Mouse (Mus musculus) myocyte (in vitro differentiated cells): ENCODE data around the gene Necab3. TPM values are rescaled to one million over a fixed set of nuclear protein-coding genes. Genes with fewer than 3 reads are reported as not detected.

ENCODE experiments used
- H3K27me3 ChIP-seq: one replicate; pipeline ENCODE4 v1.6.1; 2011; ENCODE audit not compliant: control insufficient read depth, insufficient read depth, insufficient read length
- H3K36me3 ChIP-seq: one replicate; pipeline ENCODE4 v1.6.1; 2011; ENCODE audit not compliant: control insufficient read depth, insufficient read depth
- H3K4me2 ChIP-seq: one replicate; pipeline ENCODE4 v1.6.1; 2011; ENCODE audit warnings: low read depth, control low read depth
- H3K4me3 ChIP-seq: one replicate; pipeline ENCODE4 v1.5.1; 2011; ENCODE audit warnings: mild to moderate bottlenecking, control low read depth, moderate library complexity
- H3K79me2 ChIP-seq: one replicate; pipeline ENCODE4 v1.6.1; 2011; ENCODE audit not compliant: control insufficient read depth, insufficient read depth
- H3ac ChIP-seq: one replicate; pipeline ENCODE4 v1.6.1; 2011; ENCODE audit not compliant: control insufficient read depth, insufficient read length
- CEBPB ChIP-seq: IDR thresholded peaks from 2 replicates; pipeline ENCODE4 v1.6.1; 2011; ENCODE audit warnings: mild to moderate bottlenecking, moderate library complexity; ENCODE audit not compliant: poor library complexity, insufficient read depth, severe bottlenecking
- E2F4 ChIP-seq: IDR thresholded peaks from one replicate; pipeline ENCODE4 v1.6.1; 2011; ENCODE audit warnings: mild to moderate bottlenecking, control low read depth, moderate library complexity; ENCODE audit not compliant: insufficient read depth
- MAX ChIP-seq: IDR thresholded peaks from one replicate; pipeline ENCODE4 v1.6.1; 2011; ENCODE audit warnings: low read depth, mild to moderate bottlenecking, control low read depth
- MYOD1 ChIP-seq, 3 experiments: IDR thresholded peaks; one replicate each; pipeline ENCODE4 v1.6.1; 2011; ENCODE audit warnings: control low read depth in 2 of 3, low read depth in 2 of 3, mild to moderate bottlenecking in 2 of 3, moderate library complexity in 1 of 3; ENCODE audit not compliant: insufficient read length in 2 of 3, control insufficient read depth in 1 of 3
- MYOG ChIP-seq, 3 experiments: IDR thresholded peaks; one replicate each; pipeline ENCODE4 v1.6.1; 2011; ENCODE audit warnings: control low read depth in 2 of 3, low read depth in 2 of 3, mild to moderate bottlenecking in 2 of 3; ENCODE audit not compliant: insufficient read length in 2 of 3, control insufficient read depth in 1 of 3, insufficient read depth in 1 of 3
- POLR2A ChIP-seq: IDR thresholded peaks from one replicate; pipeline ENCODE4 v1.6.1; 2011; ENCODE audit warnings: low read depth, mild to moderate bottlenecking, control low read depth, moderate library complexity; ENCODE audit not compliant: insufficient read length
- POLR2AphosphoS2 ChIP-seq: IDR thresholded peaks from one replicate; pipeline ENCODE4 v1.6.1; 2011; ENCODE audit warnings: low read depth, control low read depth; ENCODE audit not compliant: insufficient read length
- REST ChIP-seq: IDR thresholded peaks from one replicate; pipeline ENCODE4 v1.6.1; 2011; ENCODE audit warnings: mild to moderate bottlenecking, control low read depth, moderate library complexity; ENCODE audit not compliant: insufficient read depth, insufficient read length
- SRF ChIP-seq: IDR thresholded peaks from one replicate; pipeline ENCODE4 v1.6.1; 2011; ENCODE audit warnings: low read depth; ENCODE audit not compliant: control insufficient read depth, insufficient read length
- TCF12 ChIP-seq: IDR thresholded peaks from one replicate; pipeline ENCODE4 v1.6.1; 2011; ENCODE audit warnings: mild to moderate bottlenecking, control low read depth; ENCODE audit not compliant: poor library complexity, insufficient read depth, severe bottlenecking
- TCF3 ChIP-seq: IDR thresholded peaks from one replicate; pipeline ENCODE4 v1.6.1; 2011; ENCODE audit warnings: low read depth, control low read depth; ENCODE audit not compliant: insufficient read length
- USF1 ChIP-seq: IDR thresholded peaks from one replicate; pipeline ENCODE4 v1.6.1; 2011; ENCODE audit warnings: low read depth, mild to moderate bottlenecking, control low read depth, moderate library complexity
- polyA plus RNA-seq: library from polyadenylated mRNA; unstranded; fragments of >200 nt; fragmentation: generic; extraction: Trizol; gene quantifications from one replicate; pipeline ENCODE4 v1.2.1, GENCODE M21; 2012; ENCODE audit warnings: missing spikeins

Necab3 gene
- polyA plus RNA-seq, 1 experiment: 0.12 TPM

DNA sequence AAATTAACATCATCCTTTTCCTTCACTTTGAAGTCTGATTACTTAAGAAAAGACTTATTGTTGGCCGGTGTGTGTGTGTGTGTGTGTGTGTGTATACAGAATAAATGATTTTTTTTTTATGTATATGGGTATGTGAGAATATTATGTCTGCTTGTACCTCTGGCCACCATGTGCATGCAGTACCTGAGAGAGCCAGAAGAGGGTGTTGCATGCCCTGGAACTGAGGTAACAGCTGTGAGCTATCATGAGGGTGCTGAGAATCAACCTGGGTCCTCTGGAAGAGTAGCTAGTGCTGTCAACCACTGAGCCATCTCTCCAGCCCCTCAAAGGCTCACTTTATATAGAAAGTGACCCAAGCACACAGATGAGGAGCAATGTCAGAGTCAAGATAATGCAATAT is 22.7 kb upstream of the Necab3 start:
- H3K36me3 ChIP-seq: no peaks in the 10 kb centered on the region
- no peaks in the 10 kb centered on the region for H3K79me2 ChIP-seq
- no peak overlapping the region for H3K4me2 ChIP-seq
- H3K4me3 ChIP-seq: no peak overlapping the region
- TF ChIP-seq MYOG (IDR thresholded peaks at IDR 0.05; ENCODE audit: control insufficient read depth in 1 of 3, insufficient read depth in 1 of 3, insufficient read length in 2 of 3, low read depth in 2 of 3) (no peak), POLR2AphosphoS2 (no peak), TCF3 (no peak), USF1 (no peak), TCF12 (no peak), CEBPB (no peak), MYOD1 (IDR thresholded peaks at IDR 0.05; ENCODE audit: control insufficient read depth in 1 of 3, insufficient read length in 2 of 3, low read depth in 2 of 3) (no peak), MAX (no peak), POLR2A (no peak), E2F4 (no peak), REST (no peak), SRF (no peak)
- no peaks in the 10 kb centered on the region for H3K27me3 ChIP-seq
- no peak overlapping the region for H3ac ChIP-seq

DNA sequence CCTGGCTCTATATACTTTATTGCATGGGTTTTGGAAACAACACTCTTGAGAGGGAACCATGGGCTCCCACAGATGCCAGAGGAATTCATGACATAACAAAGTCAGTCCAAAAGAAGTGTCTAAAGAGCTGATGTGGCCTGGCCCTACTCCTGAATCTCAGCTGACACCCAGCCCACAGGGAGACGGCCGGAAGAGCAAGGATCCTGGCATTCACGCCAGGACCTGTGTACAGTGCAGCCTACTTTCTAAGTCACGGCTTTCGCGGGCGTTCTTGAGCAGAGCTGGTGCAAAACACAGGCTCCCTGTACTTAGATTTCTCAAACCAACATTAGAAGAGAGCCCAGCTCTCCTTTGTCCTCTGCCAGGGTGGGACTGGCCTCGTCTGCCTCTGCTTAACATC is 21.9 kb upstream of the Necab3 start:
- Histone ChIP-seq H3K79me2 (no peaks in the 10 kb centered on the region), H3K4me3 (no peak overlapping the region), H3K27me3 (no peaks in the 10 kb centered on the region), H3ac (no peak overlapping the region), H3K4me2 (no peak overlapping the region), H3K36me3 (no peaks in the 10 kb centered on the region)
- TF ChIP-seq POLR2AphosphoS2 (no peak), POLR2A (no peak), CEBPB (no peak), MYOG (IDR thresholded peaks at IDR 0.05; ENCODE audit: control insufficient read depth in 1 of 3, insufficient read depth in 1 of 3, insufficient read length in 2 of 3, low read depth in 2 of 3) (no peak), SRF (no peak), USF1 (no peak), MAX (no peak), TCF3 (no peak), TCF12 (no peak), MYOD1 (IDR thresholded peaks at IDR 0.05; ENCODE audit: control insufficient read depth in 1 of 3, insufficient read length in 2 of 3, low read depth in 2 of 3) (no peak), E2F4 (no peak)

DNA sequence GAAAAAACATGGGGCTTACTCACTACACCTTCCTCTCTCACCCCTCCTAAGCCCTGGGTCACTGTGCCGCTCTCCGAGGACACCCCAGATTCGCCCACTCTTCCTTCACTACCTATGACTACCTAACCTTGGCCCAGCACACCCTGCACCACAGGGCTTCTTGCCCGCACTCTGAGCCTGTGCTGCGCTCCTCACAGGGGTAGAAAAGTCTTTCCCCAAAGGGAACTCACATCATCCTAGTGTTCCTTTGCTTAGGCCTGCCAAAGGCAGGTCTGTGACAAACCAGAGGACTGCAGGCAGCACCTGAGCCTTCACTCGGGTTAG is 19.0 kb upstream of the Necab3 start:
- H3ac ChIP-seq: no peak overlapping the region
- H3K4me2 ChIP-seq: no peak overlapping the region
- no peaks in the 10 kb centered on the region for H3K36me3 ChIP-seq
- H3K27me3 ChIP-seq: no peaks in the 10 kb centered on the region
- TF ChIP-seq TCF3 (no peak), MYOG (IDR thresholded peaks at IDR 0.05; ENCODE audit: control insufficient read depth in 1 of 3, insufficient read depth in 1 of 3, insufficient read length in 2 of 3, low read depth in 2 of 3) (no peak), REST (no peak), USF1 (no peak), MYOD1 (IDR thresholded peaks at IDR 0.05; ENCODE audit: control insufficient read depth in 1 of 3, insufficient read length in 2 of 3, low read depth in 2 of 3) (no peak), E2F4 (no peak), CEBPB (no peak), SRF (no peak), POLR2AphosphoS2 (no peak), TCF12 (no peak), MAX (no peak), POLR2A (no peak)
- H3K4me3 ChIP-seq: no peak overlapping the region
- H3K79me2 ChIP-seq: no peaks in the 10 kb centered on the region

DNA sequence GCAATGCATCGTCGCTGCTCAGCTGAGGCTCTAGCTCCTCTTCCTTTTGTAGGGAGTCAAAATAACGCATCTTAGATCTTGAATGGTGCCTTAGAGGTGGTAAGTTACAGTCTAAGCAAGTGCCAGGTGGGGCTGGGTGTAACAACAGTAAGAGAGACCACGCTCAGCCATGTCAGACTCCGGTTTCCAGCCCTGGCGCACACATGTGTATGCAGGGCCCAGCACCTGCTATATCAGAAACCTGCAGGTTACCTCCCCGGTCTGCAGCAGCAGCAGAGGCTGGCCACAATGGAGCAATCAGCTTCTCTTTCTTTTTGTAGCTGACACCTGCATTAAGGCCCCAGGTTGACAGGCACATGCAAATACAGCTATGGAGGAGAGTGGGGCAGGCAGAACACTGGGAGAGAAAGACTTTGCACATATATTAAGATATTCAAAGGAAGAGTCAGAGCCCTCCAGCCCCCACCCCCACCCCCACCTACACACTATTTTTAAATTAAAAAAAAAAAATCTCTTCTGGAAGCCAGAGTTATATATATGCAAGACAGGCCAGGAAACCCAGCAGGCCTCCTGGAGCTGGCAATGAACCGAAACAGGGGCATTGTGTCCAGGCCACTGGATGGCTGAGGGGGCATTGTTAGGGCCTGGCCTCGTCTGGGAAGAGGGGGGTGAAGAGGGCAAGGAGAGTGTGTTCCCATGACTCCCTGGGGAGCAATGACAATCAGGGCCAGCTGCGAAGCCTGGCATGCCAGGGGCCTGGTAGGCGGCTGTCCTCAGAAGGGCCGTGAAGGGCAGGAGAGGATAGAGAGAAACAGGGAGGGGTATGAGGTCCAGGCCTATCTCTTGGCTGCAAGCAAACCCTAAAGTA is 18.4 kb upstream of the Necab3 start:
- Histone ChIP-seq H3ac (no peak overlapping the region), H3K27me3 (no peaks in the 10 kb centered on the region), H3K36me3 (no peaks in the 10 kb centered on the region), H3K79me2 (no peaks in the 10 kb centered on the region), H3K4me3 (no peak overlapping the region), H3K4me2 (no peak overlapping the region)
- TF ChIP-seq SRF: no peak
- TF ChIP-seq MYOD1 (IDR thresholded peaks at IDR 0.05; ENCODE audit: control insufficient read depth in 1 of 3, insufficient read length in 2 of 3, low read depth in 2 of 3): peak in 1 of 3 experiments; percentile 54
- no peak for TF ChIP-seq MAX
- TF ChIP-seq REST: no peak
- TF ChIP-seq MYOG (IDR thresholded peaks at IDR 0.05; ENCODE audit: control insufficient read depth in 1 of 3, insufficient read depth in 1 of 3, insufficient read length in 2 of 3, low read depth in 2 of 3): peak in 1 of 3 experiments; percentile 40
- no peak for TF ChIP-seq POLR2A

DNA sequence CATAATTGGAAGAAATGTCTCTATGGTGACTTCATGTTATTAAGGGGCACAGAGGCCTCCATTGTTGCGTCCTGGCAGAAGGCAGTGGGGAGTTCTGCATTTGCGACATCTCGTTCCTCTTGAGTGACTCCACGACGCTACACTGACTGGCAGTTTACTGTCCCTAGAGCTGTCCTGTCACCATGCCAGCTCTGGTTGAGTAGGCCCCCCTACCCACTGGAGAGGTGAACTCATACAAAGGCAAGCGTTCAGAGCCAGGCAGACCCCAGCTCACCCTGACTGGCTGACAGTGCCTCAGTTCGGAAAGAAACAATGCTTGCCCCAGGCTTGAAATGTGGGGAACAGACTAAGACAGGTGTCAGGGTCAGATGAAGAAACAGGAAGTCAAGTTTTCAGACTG is 15.6 kb upstream of the Necab3 start:
- Histone ChIP-seq H3ac (no peak overlapping the region), H3K4me3 (no peak overlapping the region), H3K4me2 (no peak overlapping the region), H3K36me3 (no peaks in the 10 kb centered on the region), H3K79me2 (no peaks in the 10 kb centered on the region), H3K27me3 (no peaks in the 10 kb centered on the region)
- TF ChIP-seq REST: no peak
- no peak for TF ChIP-seq E2F4
- no peak for TF ChIP-seq MYOG (IDR thresholded peaks at IDR 0.05; ENCODE audit: control insufficient read depth in 1 of 3, insufficient read depth in 1 of 3, insufficient read length in 2 of 3, low read depth in 2 of 3)
- no peak for TF ChIP-seq POLR2AphosphoS2
- TF ChIP-seq CEBPB: no peak
- no peak for TF ChIP-seq TCF3
- TF ChIP-seq POLR2A: no peak
- no peak for TF ChIP-seq TCF12
- no peak for TF ChIP-seq USF1
- TF ChIP-seq SRF: no peak
- no peak for TF ChIP-seq MYOD1 (IDR thresholded peaks at IDR 0.05; ENCODE audit: control insufficient read depth in 1 of 3, insufficient read length in 2 of 3, low read depth in 2 of 3)
- no peak for TF ChIP-seq MAX
